Mouse (Mus musculus): ENCODE results near the gene Npr3. TPM values are rescaled to one million over a fixed set of nuclear protein-coding genes. Genes with fewer than 3 reads are reported as not detected.

Gene Npr3
- total RNA-seq, 2 experiments from 2014 or later, result not detected

Other genes starting within 250 kb of the Npr3 start
- 615 and 783 TPM in 2 replicates for gene Sub1, start 89.7 kb upstream of the Npr3 start, total RNA-seq (2015)
- 811 and 824 TPM in 2 replicates for gene Sub1, start 89.7 kb upstream of the Npr3 start, total RNA-seq (2017)
- 141 and 147 TPM in 2 replicates for gene Zfr, start 210.5 kb upstream of the Npr3 start, total RNA-seq (2015)
- 49.0 and 63.7 TPM in 2 replicates for gene Zfr, start 210.5 kb upstream of the Npr3 start, total RNA-seq (2017)